ENCODE assay signal across 12 mouse cellular contexts in genomic region chr12:104638156-104638555, GRCm38 (mm10).
DNase-seq lines count a peak whose midpoint lies in the region; ATAC-seq and TF ChIP-seq lines count a peak whose summit lies in the region.
"Had no signal": no experiment of that assay in that cellular context is flagged by ENCODE, and none has a peak within 500 bp of the region (broad histone marks: within the 10 kb centered on the region; RNA-seq: fewer than 3 reads in every experiment).

No protein-coding gene starts in this region.

- no peak for ATAC-seq in forebrain, postnatal 0 days
- no peak for ATAC-seq in megakaryocyte-erythroid progenitor cell, adult 5-6 weeks (replicated peaks; ENCODE audit: low FRiP score, low TSS enrichment, poor library complexity, severe bottlenecking)

- 0 out of 2 replicates have a peak, but pooled peaks cover 3% of the 10 kb centered on the region for H3K27me3 ChIP-seq in forebrain, postnatal 0 days (ENCODE audit: insufficient read depth, low read length)

- H3K9me3 ChIP-seq in forebrain, postnatal 0 days (ENCODE audit: low read length), result no peaks in the 10 kb centered on the region

- no peak overlapping the region for H3K4me3 ChIP-seq in forebrain, postnatal 0 days (ENCODE audit: low read depth, low read length)

- peak overlapping the region; percentile 25 for H3K4me2 ChIP-seq in forebrain, postnatal 0 days (ENCODE audit: low read depth)

- no peak for TF ChIP-seq CTCF in forebrain, postnatal 0 days (IDR thresholded peaks at IDR 0.05; ENCODE audit: low read depth)

- H3K36me3 ChIP-seq in forebrain, postnatal 0 days (ENCODE audit: insufficient read depth), result no peaks in the 10 kb centered on the region

- no peaks in the 10 kb centered on the region for H3K4me1 ChIP-seq in forebrain, postnatal 0 days (ENCODE audit: insufficient read depth)

- 39% methylated on average over 8 of the region's 8 CpGs for WGBS in forebrain, postnatal 0 days

- no peak overlapping the region for H3K27ac ChIP-seq in forebrain, postnatal 0 days (ENCODE audit: low read depth, low read length)

- H3K9ac ChIP-seq in forebrain, postnatal 0 days, result no peak overlapping the region

- peak; percentile 11 for DNase-seq in kidney, adult 9 months
- DNase-seq in kidney, adult 18-20 months, result no peak
- no peak for DNase-seq in forebrain, postnatal 0 days
- peak; percentile 15 to 22 for DNase-seq in kidney, postnatal 36 days
- DNase-seq in neural tube, embryonic 10.5 days (ENCODE audit: extremely low spot score, low spot score), result peak; percentile 24
- no peak for DNase-seq in right cerebral cortex, adult 2 months (ENCODE audit: low spot score in 2 of 2)
- DNase-seq in thymus, postnatal 10 days (ENCODE audit: low spot score in 2 of 2), result no peak
- DNase-seq: adrenal gland, postnatal 10 days; cerebellum, postnatal 14 days; right cerebral cortex, adult 18-20 months; thymus, adult 18-20 months had no signal

Comparison
In these comparisons a context has a peak if more than half of its experiments do, and no peak if none do; other contexts are left out.
1. DNase-seq: peak in kidney, adult 9 months (single experiment), kidney, postnatal 36 days (2 of 2) and neural tube, embryonic 10.5 days (single experiment); none in kidney, adult 18-20 months (single experiment), forebrain, postnatal 0 days (single experiment), right cerebral cortex, adult 2 months (0 of 2) and thymus, postnatal 10 days (0 of 2).